Mouse (Mus musculus) C2C12 (cell line): ENCODE measurements at regions not wholly inside any gene's neighbourhood (a gene's known extent, or its start where the extent isn't known, plus 50 kb on each side); places are given as distances from the start of the nearest gene placed in this dataset.

Experiments
- CTCF ChIP-seq: IDR thresholded peaks from one replicate; pipeline ENCODE4 v1.5.1; 2011; ENCODE audit not compliant: control insufficient read depth, insufficient read depth, insufficient read length
- MYOD1 ChIP-seq: IDR thresholded peaks from one replicate; pipeline ENCODE4 v1.6.1; 2011; ENCODE audit warnings: low read depth; ENCODE audit not compliant: control insufficient read depth, insufficient read length

DNA sequence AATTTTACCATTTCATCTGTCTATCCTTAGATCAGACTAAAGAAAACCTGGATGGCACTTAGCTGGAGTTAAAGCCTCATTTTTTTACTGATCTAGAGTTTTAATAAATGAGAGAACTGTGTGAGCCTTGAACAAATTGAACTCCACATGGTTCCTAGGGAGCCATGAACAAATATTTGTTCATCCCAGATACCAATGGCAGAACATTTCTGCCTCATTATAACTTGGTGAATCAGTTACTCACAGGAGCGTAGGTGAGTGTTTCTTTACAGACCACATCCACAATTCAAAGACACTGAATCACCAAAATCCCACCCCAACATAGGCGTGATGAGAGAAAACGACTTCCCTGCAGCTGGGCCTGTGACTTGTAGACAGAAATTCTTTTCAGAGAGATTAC, 295.4 kb upstream of the Ube2e3 start:
- TF ChIP-seq MYOD1 (no peak), CTCF (no peak)
